Mouse (Mus musculus): ENCODE results near the gene Ifitm2. TPM values are rescaled to one million over a fixed set of nuclear protein-coding genes. Genes with fewer than 3 reads are reported as not detected.

The Ifitm2 gene
- total RNA-seq, 1 experiment = 679 TPM

DNA sequence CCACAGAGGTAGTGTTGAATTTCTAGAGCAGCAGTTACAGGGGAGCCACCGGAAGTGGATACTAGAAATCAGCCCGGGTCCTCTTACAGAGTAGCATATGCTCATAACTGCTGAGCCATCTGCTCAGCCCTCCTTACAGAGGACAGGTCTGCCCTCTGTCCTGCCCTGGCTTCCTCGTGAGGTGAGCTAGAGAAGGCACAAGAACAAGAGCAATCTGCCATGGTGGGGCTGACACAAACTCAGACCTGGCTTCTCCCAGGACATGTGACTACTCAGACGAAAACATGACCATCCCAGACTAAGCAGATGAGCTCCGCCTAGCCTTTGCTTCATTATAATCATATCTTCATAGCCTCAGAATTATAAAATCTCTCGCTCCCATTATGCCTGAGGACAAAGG, 4.0 kb downstream of the Ifitm2 start:
- H3K4me1 ChIP-seq (ENCODE audit: control insufficient read depth in 2 of 2, insufficient read depth in 2 of 2, low read length in 2 of 2, poor library complexity in 1 of 2) = peaks cover 12 to 34% of the 10 kb centered on the region in 2 experiments
- in situ Hi-C loops (cut with MboI; ENCODE audit: low sequenced_read_pairs in 2 of 2, unreplicated experiment in 2 of 2) = loop anchor here in 1 of 2 experiments (10.0 kb wide), 1 partner anchor 93 kb away; no protein-coding TSS in a partner anchor
- DNase-seq (ENCODE audit: low read depth, low spot score) = no peak

GRCm38 (mm10) chr7:140951051-140951450, 4.7 kb downstream of the Ifitm2 start:
- Histone ChIP-seq H3K27ac (ENCODE audit: insufficient read depth, low read depth, low read length, poor library complexity, severe bottlenecking) (peak overlapping the region; percentile 17; the same call in 1 of the 2 replicates), H3K4me1 (ENCODE audit: control insufficient read depth in 2 of 2, insufficient read depth in 2 of 2, low read length in 2 of 2, poor library complexity in 1 of 2) (peaks cover 12 to 31% of the 10 kb centered on the region in 2 experiments), H3K9me3 (ENCODE audit: control insufficient read depth, insufficient read depth, low read depth, low read length) (no peaks in the 10 kb centered on the region), H3K9ac (ENCODE audit: insufficient read depth, low read depth, low read length, poor library complexity, severe bottlenecking) (no peak overlapping the region; the same call in 1 of the 2 replicates), H3K36me3 (ENCODE audit: control insufficient read depth, insufficient read depth, low read length, poor library complexity, severe bottlenecking) (peaks cover 42% of the 10 kb centered on the region), H3K4me3 (ENCODE audit: insufficient read depth in 1 of 2, low read depth in 1 of 2, low read length in 2 of 2, poor library complexity in 1 of 2, severe bottlenecking in 1 of 2) (no peak overlapping the region)
- no peak for DNase-seq (ENCODE audit: low read depth, low spot score)
- TF ChIP-seq ZNF384 (IDR thresholded peaks at IDR 0.05; ENCODE audit: low read depth, low read length) (no peak), CHD2 (IDR thresholded peaks at IDR 0.05; ENCODE audit: low read depth, low read length) (no peak), ZC3H11A (IDR thresholded peaks at IDR 0.05; ENCODE audit: borderline replicate concordance, low read depth, low read length) (no peak), MAFK (IDR thresholded peaks at IDR 0.05; ENCODE audit: insufficient read depth, low read depth, low read length) (no peak), HCFC1 (IDR thresholded peaks at IDR 0.05; ENCODE audit: borderline replicate concordance, insufficient read depth, low read length) (no peak)
- in situ Hi-C loops (cut with MboI; ENCODE audit: low sequenced_read_pairs in 2 of 2, unreplicated experiment in 2 of 2) = loop anchor here in 1 of 2 experiments (10.0 kb wide), 1 partner anchor 94 kb away; no protein-coding TSS in a partner anchor

More for the DNA sequence above, 4.0 kb downstream of the Ifitm2 start:
- no peak for TF ChIP-seq ZNF384 (IDR thresholded peaks at IDR 0.05; ENCODE audit: low read depth, low read length)
- TF ChIP-seq ZC3H11A (IDR thresholded peaks at IDR 0.05; ENCODE audit: borderline replicate concordance, low read depth, low read length) = no peak
- no peak for TF ChIP-seq MAFK (IDR thresholded peaks at IDR 0.05; ENCODE audit: insufficient read depth, low read depth, low read length)
- no peak for TF ChIP-seq CHD2 (IDR thresholded peaks at IDR 0.05; ENCODE audit: low read depth, low read length)
- TF ChIP-seq HCFC1 (IDR thresholded peaks at IDR 0.05; ENCODE audit: borderline replicate concordance, insufficient read depth, low read length) = no peak
- Histone ChIP-seq H3K27ac (ENCODE audit: insufficient read depth, low read depth, low read length, poor library complexity, severe bottlenecking) (no peak overlapping the region; the same call in 1 of the 2 replicates), H3K36me3 (ENCODE audit: control insufficient read depth, insufficient read depth, low read length, poor library complexity, severe bottlenecking) (peaks cover 37% of the 10 kb centered on the region), H3K4me3 (ENCODE audit: insufficient read depth in 1 of 2, low read depth in 1 of 2, low read length in 2 of 2, poor library complexity in 1 of 2, severe bottlenecking in 1 of 2) (no peak overlapping the region), H3K9ac (ENCODE audit: insufficient read depth, low read depth, low read length, poor library complexity, severe bottlenecking) (no peak overlapping the region), H3K9me3 (ENCODE audit: control insufficient read depth, insufficient read depth, low read depth, low read length) (no peaks in the 10 kb centered on the region)

DNA sequence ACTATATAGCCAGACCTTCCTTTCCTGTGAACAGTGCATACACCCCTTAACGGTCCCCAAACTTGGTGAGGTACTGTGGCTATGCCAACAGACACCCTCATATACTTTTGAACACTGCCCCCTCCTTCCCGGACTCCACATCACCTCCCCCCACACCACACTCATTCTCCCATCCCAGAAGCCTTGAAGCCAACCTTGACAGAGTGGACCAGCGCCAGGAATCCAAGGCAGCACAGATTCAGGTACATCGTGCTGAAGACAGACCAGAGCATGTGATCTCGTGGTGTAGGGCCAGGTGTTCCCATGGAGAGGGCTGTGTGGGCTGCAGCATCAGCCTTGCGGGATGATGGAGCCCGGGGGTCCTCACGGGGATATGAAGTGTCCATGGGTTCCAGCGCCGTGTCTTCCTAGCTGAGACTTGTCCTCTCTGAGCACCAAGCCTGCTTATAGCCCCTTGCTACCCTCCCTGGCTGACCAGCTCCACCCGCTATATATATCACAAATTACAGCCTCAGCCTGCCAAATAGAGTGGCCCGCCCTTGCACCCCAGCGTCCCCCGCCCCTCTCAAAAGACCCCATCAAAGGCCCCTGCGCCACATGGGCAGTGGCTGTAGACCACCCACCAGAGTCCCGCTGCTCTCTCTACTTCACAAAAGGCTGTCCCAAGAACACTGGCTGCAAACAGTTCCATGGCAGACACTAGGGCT, 5.8 kb downstream of the Ifitm2 start, which contains the start of gene Ifitm5:
Gene Ifitm5 (minus strand): TSS at position 468 of the 707 bp plus-strand sequence.
- Histone ChIP-seq H3K27ac (ENCODE audit: insufficient read depth, low read depth, low read length, poor library complexity, severe bottlenecking) (peak within 1 kb of the TSS; percentile 17; the same call in 1 of the 2 replicates), H3K9me3 (ENCODE audit: control insufficient read depth, insufficient read depth, low read depth, low read length) (no peaks in the 10 kb centered on the region), H3K9ac (ENCODE audit: insufficient read depth, low read depth, low read length, poor library complexity, severe bottlenecking) (no peak within 1 kb of the TSS; the same call in 1 of the 2 replicates), H3K4me3 (ENCODE audit: insufficient read depth in 1 of 2, low read depth in 1 of 2, low read length in 2 of 2, poor library complexity in 1 of 2, severe bottlenecking in 1 of 2) (no peak within 1 kb of the TSS), H3K4me1 (ENCODE audit: control insufficient read depth in 2 of 2, insufficient read depth in 2 of 2, low read length in 2 of 2, poor library complexity in 1 of 2) (peaks cover 12 to 31% of the 10 kb centered on the region in 2 experiments), H3K36me3 (ENCODE audit: control insufficient read depth, insufficient read depth, low read length, poor library complexity, severe bottlenecking) (peaks cover 52% of the 10 kb centered on the region)
- TF ChIP-seq CHD2 (IDR thresholded peaks at IDR 0.05; ENCODE audit: low read depth, low read length) = no peak
- no peak for DNase-seq (ENCODE audit: low read depth, low spot score)
- in situ Hi-C loops (cut with MboI; ENCODE audit: low sequenced_read_pairs in 2 of 2, unreplicated experiment in 2 of 2) = loop anchor here in 1 of 2 experiments (10.0 kb wide), 1 partner anchor 95 kb away; no protein-coding TSS in a partner anchor

DNA sequence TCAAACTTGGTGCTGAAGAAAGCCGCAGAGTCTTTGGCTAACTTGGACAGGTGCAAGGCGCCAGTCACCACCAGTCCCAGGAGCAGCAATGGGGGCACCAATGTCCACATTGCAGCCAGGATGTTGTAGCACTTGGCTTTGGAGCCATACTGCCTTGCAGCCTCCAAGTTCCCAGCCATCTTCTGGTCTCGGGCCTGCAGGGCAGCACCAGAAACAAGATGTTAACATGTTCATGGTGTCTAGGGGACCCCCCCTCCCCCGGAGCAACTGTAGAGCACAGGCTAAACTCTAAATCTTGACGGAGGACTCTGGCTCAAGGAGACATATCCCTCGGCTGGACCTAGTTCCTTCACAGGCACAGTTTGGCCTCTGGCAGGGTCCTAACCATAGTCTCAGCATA, 6.5 kb downstream of the Ifitm2 start:
- TF ChIP-seq CHD2 (IDR thresholded peaks at IDR 0.05; ENCODE audit: low read depth, low read length) (no peak), ZNF384 (IDR thresholded peaks at IDR 0.05; ENCODE audit: low read depth, low read length) (no peak), MAFK (IDR thresholded peaks at IDR 0.05; ENCODE audit: insufficient read depth, low read depth, low read length) (no peak)
- no peak for DNase-seq (ENCODE audit: low read depth, low spot score)
- Histone ChIP-seq H3K4me1 (ENCODE audit: control insufficient read depth in 2 of 2, insufficient read depth in 2 of 2, low read length in 2 of 2, poor library complexity in 1 of 2) (peaks cover 12 to 31% of the 10 kb centered on the region in 2 experiments), H3K36me3 (ENCODE audit: control insufficient read depth, insufficient read depth, low read length, poor library complexity, severe bottlenecking) (peaks cover 53% of the 10 kb centered on the region), H3K4me3 (ENCODE audit: insufficient read depth in 1 of 2, low read depth in 1 of 2, low read length in 2 of 2, poor library complexity in 1 of 2, severe bottlenecking in 1 of 2) (no peak overlapping the region), H3K9me3 (ENCODE audit: control insufficient read depth, insufficient read depth, low read depth, low read length) (no peaks in the 10 kb centered on the region), H3K27ac (ENCODE audit: insufficient read depth, low read depth, low read length, poor library complexity, severe bottlenecking) (no peak overlapping the region), H3K9ac (ENCODE audit: insufficient read depth, low read depth, low read length, poor library complexity, severe bottlenecking) (no peak overlapping the region)
- in situ Hi-C loops (cut with MboI; ENCODE audit: low sequenced_read_pairs in 2 of 2, unreplicated experiment in 2 of 2) = no loop called here
